Mouse (Mus musculus) gastrocnemius, adult 18-20 months (tissue): ENCODE data around the gene Spint2. TPM values are rescaled to one million over a fixed set of nuclear protein-coding genes. Genes with fewer than 3 reads are reported as not detected.
A peak's percentile ranks its signal among the peaks of the same experiment; 100 is the strongest.

ENCODE experiments used
- DNase-seq: peaks from one replicate; pipeline ENCODE4 v3.0.0; 2021; ENCODE audit warnings: low spot score
- total RNA-seq, 2 experiments: library from RNA; stranded (reverse); gene quantifications; 2 replicates each; pipeline ENCODE4 v1.2.3; 2021

Gene Spint2
- total RNA-seq, 2 experiments from 2014 or later = 8.2 to 14.7 TPM

- DNase-seq = no peak
Observed at GRCm38 (mm10) chr7:29304463-29305262, 23.0 kb upstream of the Spint2 start.

- DNase-seq = peak; percentile 76
Observed at GRCm38 (mm10) chr7:29303738-29304462, 22.2 kb upstream of the Spint2 start, which contains the start of gene Dpf1. TSS of gene Dpf1 (plus strand) at chr7:29303951.

GRCm38 (mm10) chr7:29302641-29303040, 20.9 kb upstream of the Spint2 start:
- DNase-seq = no peak

GRCm38 (mm10) chr7:29301127-29301566, 19.4 kb upstream of the Spint2 start:
- peak; percentile 71 for DNase-seq

- DNase-seq = peak; percentile 76
Observed at GRCm38 (mm10) chr7:29296998-29297397, 15.3 kb upstream of the Spint2 start.

GRCm38 (mm10) chr7:29295861-29296647, 14.3 kb upstream of the Spint2 start:
- DNase-seq = no peak

GRCm38 (mm10) chr7:29294111-29294761, 12.5 kb upstream of the Spint2 start:
- DNase-seq = no peak

- no peak for DNase-seq
Observed at GRCm38 (mm10) chr7:29293131-29294065, 11.7 kb upstream of the Spint2 start.

GRCm38 (mm10) chr7:29292458-29293098, 10.9 kb upstream of the Spint2 start:
- DNase-seq = peak; percentile 43

GRCm38 (mm10) chr7:29291616-29292457, 10.1 kb upstream of the Spint2 start:
- DNase-seq = no peak

- DNase-seq = no peak
Observed at GRCm38 (mm10) chr7:29290691-29291485, 9.2 kb upstream of the Spint2 start.

- no peak for DNase-seq
Observed at GRCm38 (mm10) chr7:29289856-29290255, 8.1 kb upstream of the Spint2 start.

GRCm38 (mm10) chr7:29288942-29289638, 7.4 kb upstream of the Spint2 start, which contains the start of gene Ppp1r14a:
TSS of gene Ppp1r14a (plus strand) at chr7:29289308.
- peak; percentile 71 for DNase-seq

GRCm38 (mm10) chr7:29288079-29288478, 6.4 kb upstream of the Spint2 start:
- DNase-seq = no peak

- no peak for DNase-seq
Observed at GRCm38 (mm10) chr7:29287481-29287880, 5.8 kb upstream of the Spint2 start.

- no peak for DNase-seq
Observed at GRCm38 (mm10) chr7:29284523-29284922, 2.8 kb upstream of the Spint2 start.

- no peak for DNase-seq
Observed at GRCm38 (mm10) chr7:29283876-29284275, 2.2 kb upstream of the Spint2 start.
